Mouse (Mus musculus) left cerebral cortex, adult 18-20 months (tissue): ENCODE results near the gene Slc12a8. TPM values are rescaled to one million over a fixed set of nuclear protein-coding genes. Genes with fewer than 3 reads are reported as not detected.

Source experiments
- DNase-seq, 2 experiments: peaks; one replicate each; pipeline ENCODE4 v3.0.0; 2021 to 2022; ENCODE audit warnings: low spot score in 2 of 2, mixed read lengths in 1 of 2
- total RNA-seq, 2 experiments: library from RNA; stranded (reverse); gene quantifications; 2 replicates each; pipeline ENCODE4 v1.2.3; 2021

The Slc12a8 gene
- total RNA-seq, 2 experiments from 2014 or later = 0.98 to 1.1 TPM

DNA sequence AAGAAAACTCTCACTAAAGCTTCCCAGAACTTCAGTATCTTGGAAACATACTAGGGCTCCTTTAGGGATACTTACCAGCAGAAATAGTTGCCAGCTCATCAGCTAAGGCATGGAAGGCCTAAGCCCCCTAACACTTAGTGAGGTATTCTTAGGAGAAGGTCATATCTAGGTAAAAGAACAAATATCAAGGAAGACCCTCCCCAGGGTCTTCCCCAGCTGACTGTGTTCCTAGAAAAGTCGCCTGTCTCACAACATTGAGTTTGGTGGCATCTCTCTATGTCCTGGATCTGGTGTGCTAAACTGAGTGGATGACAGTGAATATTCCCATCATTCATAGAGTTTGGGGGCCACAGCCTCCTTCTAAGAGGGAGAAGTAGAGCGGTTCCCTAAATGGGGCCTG, 153.8 kb downstream of the Slc12a8 start:
- no peak for DNase-seq

GRCm38 (mm10) chr16:33672188-33672587, 155.1 kb downstream of the Slc12a8 start:
- no peak for DNase-seq

DNA sequence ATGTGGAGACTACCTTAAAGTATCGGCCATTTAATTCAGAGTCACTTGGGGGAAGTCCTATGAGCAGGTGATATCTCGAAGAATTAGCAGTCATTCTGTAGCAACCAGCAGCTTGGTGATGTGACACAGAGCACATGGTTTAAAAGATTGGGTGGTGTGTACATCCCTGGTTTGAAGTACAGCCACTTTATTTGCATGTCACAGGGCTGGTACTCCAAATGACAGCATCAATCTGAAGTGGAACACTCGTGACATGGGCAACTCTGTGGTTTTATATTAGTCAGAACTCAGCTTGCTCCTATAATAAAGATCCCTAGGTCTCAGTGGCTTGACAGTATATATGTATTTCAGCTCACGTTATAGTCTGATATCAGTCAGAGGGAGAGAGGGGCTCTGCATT, 155.5 kb downstream of the Slc12a8 start:
- DNase-seq = no peak

- no peak for DNase-seq
These were observed 156.5 kb downstream of the Slc12a8 start for GRCm38 (mm10) chr16:33673530-33674109.

- no peak for DNase-seq
These were observed 158.2 kb downstream of the Slc12a8 start for GRCm38 (mm10) chr16:33675151-33675847.

- no peak for DNase-seq
These were observed 158.7 kb downstream of the Slc12a8 start for GRCm38 (mm10) chr16:33675848-33676184.

- DNase-seq = no peak
These were observed 159.5 kb downstream of the Slc12a8 start for GRCm38 (mm10) chr16:33676347-33677312.

GRCm38 (mm10) chr16:33677313-33677690, 160.2 kb downstream of the Slc12a8 start:
- DNase-seq = no peak

DNA sequence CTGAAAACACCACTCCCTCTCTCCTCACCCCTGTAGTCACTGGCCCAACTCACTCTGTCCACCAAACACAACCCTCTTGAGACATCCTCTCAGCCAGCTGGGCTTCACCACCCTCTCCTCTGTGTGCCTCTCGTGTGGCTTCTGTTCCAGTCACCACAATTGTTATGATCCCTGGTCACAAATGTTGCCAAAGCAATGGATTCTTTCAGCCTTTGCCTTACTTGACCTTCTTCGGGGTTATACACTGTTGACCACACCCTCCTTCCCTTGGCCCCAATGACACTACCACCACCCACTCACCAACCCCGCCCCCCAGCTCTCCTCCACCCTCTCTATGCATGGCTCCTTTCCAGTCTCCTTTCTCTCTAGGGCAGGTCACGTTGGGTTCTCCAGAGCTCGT, 160.8 kb downstream of the Slc12a8 start:
- no peak for DNase-seq

DNA sequence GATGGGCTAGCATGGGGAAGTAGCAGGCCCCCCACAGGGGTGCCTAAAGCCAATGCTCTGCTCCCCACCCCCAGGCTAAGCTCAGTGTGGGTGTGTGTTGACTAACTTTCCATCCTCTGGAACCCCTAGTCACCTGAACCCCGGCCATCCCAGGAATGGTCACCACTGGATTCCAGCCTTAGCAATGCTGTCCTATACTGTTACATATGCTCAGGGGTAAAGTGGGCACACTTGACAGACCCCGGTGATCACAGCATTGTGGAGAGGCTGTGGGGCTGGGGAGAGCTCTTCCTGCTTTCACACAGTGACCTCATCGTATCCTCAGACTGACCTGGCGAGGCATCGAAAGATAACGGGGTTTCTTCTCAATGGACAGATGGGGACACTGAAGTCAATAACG, 163.1 kb downstream of the Slc12a8 start:
- DNase-seq = no peak

DNA sequence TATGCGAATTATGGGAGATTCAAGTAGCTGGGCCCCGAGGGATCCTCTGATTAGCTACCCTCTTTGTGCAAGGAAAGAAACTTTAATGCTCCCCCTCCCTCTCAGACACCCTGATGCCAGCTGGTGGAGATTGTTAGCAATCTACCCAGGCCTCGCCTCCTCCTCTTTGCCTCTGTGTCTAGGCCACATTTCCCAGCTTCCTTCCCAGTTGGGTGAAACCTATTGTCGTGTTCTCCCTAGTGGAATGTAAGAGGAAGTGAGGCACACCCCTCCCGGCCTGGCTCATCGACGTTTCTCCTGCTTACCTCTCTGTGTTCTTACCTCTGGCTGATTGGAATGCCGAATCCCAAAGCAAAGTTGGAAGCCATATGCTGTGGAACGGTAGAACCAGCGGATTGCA, 163.7 kb downstream of the Slc12a8 start:
- DNase-seq = no peak

DNA sequence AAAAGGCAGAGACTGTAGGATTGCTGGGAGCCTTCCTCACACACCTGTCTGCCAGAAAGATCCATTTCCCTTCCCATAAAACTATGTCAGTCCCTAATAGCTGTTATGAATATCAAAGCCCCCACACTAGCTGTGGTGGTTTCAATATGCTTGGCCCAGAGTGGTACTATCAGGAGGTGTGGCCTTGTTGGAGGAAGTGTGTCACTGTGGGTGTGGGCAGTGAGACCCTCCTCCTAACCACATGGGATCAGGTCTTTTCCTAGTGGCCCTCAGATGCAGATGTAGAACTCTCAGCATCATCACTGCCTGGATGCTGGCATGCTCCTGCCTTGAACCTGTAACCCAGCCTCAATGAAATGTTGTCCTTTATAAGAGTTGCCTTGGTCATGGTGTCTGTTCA, 164.5 kb downstream of the Slc12a8 start:
- no peak for DNase-seq

DNA sequence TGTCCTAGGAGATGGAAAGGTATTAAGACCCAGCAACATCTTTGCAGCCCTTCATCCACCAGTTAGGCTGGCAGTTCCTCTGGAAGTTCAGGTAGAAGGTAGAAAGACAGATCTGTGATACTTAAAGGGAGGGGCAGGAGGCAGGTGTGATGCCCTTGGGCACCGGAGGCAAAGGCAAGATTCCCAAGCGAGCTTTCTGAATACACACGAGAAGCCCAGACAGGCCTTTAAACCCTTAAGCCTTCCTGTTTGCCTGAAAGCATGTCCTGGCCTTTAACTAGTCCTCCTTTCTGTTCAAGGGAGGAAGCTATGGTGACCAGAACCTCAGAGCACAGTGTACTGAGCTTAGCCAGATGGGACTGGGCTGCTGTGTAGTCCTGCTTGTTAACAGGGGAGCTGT, 165.5 kb downstream of the Slc12a8 start:
- DNase-seq = no peak

DNA sequence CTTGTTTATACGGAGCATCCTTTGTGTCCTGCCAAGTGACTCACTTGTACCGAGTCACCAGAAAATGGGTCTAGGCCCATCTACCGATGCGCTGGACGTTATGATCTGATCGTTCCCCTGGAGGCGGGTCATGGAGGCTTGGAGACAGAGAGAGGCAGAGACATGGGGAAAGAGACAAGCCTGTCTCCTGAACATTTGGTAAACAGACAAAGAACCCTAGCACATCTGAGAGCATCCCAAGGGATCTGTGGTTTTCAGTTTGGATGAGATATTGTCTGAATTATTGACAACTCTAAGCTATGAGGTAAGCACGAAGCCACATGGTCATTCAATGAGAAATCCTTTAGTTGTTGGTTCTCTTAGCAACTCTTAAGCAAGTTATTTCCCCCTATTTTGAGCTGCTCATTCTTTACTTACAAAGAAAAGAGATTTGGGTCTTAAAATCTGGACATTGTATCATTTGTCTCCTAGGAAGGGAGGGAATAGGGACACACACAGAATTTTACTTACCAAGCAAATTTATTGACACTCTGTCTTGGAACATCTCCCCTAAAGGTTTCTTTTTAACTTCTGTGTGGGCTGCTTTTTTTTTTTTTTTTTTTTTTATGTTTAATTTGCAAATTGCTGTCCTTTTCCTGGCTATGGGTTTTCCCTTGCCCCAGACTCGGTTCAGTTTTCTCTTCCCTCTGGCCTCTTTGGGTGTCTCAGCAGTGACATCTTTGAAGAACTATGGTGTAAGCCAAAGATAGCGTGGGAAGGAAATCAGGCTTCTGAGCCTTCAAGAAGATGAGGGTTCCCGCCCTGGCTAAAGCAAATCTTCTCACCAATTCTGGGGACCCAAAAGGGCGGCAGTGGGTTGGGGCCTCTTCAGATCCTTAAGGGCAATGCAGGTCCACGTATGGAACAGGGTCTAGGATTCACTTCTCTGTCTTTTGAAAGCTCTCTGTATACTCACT, 166.4 kb downstream of the Slc12a8 start:
- no peak for DNase-seq

- DNase-seq = peak; percentile 54 to 71
These were observed 167.1 kb downstream of the Slc12a8 start, which contains the start of gene Heg1 for GRCm38 (mm10) chr16:33684162-33684702. Gene Heg1, plus strand, starts transcription at chr16:33684370.

- no peak for DNase-seq
These were observed 167.9 kb downstream of the Slc12a8 start for GRCm38 (mm10) chr16:33684703-33685701.

DNA sequence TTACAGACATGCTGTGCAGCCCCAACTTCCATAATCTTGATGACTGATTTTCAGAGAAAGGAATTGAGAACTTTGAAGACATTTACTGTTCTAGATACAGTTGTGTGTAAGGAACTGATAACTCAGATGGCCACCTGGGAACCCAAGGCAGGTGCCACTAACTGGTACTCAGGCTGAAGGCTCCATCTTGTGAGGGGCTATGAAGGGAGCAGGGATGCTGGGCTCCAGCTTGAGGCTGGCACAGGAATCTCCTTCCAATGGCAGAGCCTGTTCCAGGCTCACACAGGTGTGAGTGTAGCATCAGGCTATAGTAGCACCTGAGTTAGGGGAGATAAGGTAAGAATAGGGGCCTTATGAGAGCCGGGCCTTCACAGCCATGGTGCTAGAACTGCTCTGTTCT, 168.9 kb downstream of the Slc12a8 start:
- no peak for DNase-seq

- no peak for DNase-seq
These were observed 170.6 kb downstream of the Slc12a8 start for GRCm38 (mm10) chr16:33687724-33688123.
